Mouse (Mus musculus): Measurements from ENCODE around the gene Vps37b. TPM values are rescaled to one million over a fixed set of nuclear protein-coding genes. Genes with fewer than 3 reads are reported as not detected.

The Vps37b gene
- polyA plus RNA-seq, 1 experiment from 2014 or later: 42.5 TPM

DNA sequence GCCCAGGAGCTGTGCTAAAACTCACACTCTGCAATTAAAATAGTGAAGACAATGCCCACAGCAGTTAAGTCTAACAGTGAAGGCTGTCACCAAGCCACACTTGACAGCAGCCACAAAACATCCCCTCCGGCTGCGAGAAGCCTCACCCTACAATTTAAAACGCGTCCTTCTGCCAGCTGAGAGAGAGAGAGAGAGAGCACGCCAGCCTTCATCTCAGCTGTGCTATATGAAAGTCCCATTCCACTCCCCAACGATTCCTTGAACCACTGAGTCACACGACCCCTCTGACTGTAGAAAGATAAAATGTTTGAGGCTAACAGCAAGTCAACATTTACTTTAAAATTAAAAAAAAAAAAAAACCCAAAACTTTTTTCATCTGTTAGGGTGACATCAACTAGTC is 3.4 kb downstream of the Vps37b start:
- H3K36me3 ChIP-seq: peaks cover 7% of the 10 kb centered on the region; the same call in 1 of the 2 replicates
- no peaks in the 10 kb centered on the region for H3K9me3 ChIP-seq
- H3K27ac ChIP-seq: no peak overlapping the region
- no peak overlapping the region for H3K4me3 ChIP-seq
- H3K4me1 ChIP-seq: peaks cover 26% of the 10 kb centered on the region
- 77% methylated on average over 7 of the region's 7 CpGs for WGBS
- no peak for ATAC-seq (ENCODE audit: insufficient number of reproducible peaks, insufficient read depth, low FRiP score, low TSS enrichment)
- no peak overlapping the region for H3K9ac ChIP-seq
- no peaks in the 10 kb centered on the region for H3K27me3 ChIP-seq
- H3K4me2 ChIP-seq (replicated peaks): no peak overlapping the region

DNA sequence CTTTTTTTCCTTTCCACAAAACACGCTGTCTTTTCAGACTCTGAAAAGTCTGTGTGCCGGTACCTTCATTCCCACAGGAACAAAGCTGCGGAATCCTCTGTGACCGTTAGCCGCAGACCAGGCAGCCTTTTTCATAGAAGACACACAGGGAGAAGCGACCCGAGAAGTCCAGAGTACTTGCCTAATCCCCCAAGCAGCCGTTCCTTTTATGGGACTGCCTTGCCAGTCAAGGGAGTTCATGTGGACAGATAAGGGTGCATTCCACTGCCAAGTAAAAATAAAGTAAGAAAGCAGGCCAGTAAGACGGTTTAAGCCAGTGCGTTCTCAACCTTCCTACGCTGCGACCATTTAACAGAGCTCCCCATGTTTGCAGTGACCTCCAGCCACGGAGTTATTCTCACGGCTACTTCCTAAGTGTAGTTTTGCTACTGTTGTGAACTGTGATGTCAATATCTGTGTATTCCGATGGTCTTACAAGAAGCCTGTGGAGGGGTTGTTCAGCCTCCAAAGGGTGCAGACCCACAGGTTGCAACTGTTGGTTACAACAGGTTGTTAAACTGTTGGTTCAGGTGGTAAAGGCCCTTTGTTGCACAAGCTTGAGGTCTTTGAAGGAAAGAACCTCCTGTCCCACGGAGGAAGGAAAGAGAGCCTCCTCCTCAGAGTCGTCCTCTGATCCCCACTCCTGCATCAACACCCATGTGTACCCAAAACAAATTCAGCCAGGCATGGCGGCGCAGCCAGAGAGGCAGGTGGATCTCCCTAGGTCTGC is 4.2 kb downstream of the Vps37b start:
- 79% methylated on average over 19 of the region's 19 CpGs for whole genome bisulfite sequencing
- H3K9me3 ChIP-seq: no peaks in the 10 kb centered on the region
- H3K27ac ChIP-seq: no peak overlapping the region
- H3K27me3 ChIP-seq: no peaks in the 10 kb centered on the region
- H3K36me3 ChIP-seq: peaks cover 7% of the 10 kb centered on the region; the same call in 1 of the 2 replicates
- H3K4me2 ChIP-seq (replicated peaks): no peak overlapping the region
- H3K9ac ChIP-seq: no peak overlapping the region
- H3K4me1 ChIP-seq: peaks cover 26% of the 10 kb centered on the region
- no peak for ATAC-seq (ENCODE audit: insufficient number of reproducible peaks, insufficient read depth, low FRiP score, low TSS enrichment)
- no peak overlapping the region for H3K4me3 ChIP-seq

DNA sequence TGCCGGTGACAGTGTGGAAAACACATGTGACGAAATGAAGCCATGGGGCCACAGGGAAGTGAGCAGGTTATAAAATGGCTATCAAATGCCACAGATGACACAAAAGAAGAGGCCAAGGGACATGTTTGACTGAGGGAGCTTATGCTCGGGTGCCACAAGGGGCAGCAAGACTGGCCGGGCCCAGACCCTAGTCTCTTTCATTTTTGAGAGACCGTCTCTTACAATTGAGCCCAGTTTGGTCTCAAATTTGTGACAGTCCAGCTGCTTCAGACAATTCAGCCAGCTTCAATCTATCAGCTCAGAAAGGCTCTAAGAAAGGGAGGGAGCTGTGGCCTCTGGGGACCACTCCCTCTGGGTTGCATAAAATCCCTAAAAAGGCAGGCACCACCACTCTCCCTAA is 5.5 kb downstream of the Vps37b start:
- Histone ChIP-seq H3K4me1 (peaks cover 26% of the 10 kb centered on the region), H3K36me3 (peaks cover 10% of the 10 kb centered on the region; the same call in 1 of the 2 replicates), H3K27me3 (no peaks in the 10 kb centered on the region), H3K4me2 (replicated peaks) (no peak overlapping the region), H3K4me3 (no peak overlapping the region), H3K9ac (no peak overlapping the region), H3K27ac (no peak overlapping the region), H3K9me3 (no peaks in the 10 kb centered on the region)
- no peak for ATAC-seq (ENCODE audit: insufficient number of reproducible peaks, insufficient read depth, low FRiP score, low TSS enrichment)
- WGBS: 85% methylated on average over 5 of the region's 5 CpGs

DNA sequence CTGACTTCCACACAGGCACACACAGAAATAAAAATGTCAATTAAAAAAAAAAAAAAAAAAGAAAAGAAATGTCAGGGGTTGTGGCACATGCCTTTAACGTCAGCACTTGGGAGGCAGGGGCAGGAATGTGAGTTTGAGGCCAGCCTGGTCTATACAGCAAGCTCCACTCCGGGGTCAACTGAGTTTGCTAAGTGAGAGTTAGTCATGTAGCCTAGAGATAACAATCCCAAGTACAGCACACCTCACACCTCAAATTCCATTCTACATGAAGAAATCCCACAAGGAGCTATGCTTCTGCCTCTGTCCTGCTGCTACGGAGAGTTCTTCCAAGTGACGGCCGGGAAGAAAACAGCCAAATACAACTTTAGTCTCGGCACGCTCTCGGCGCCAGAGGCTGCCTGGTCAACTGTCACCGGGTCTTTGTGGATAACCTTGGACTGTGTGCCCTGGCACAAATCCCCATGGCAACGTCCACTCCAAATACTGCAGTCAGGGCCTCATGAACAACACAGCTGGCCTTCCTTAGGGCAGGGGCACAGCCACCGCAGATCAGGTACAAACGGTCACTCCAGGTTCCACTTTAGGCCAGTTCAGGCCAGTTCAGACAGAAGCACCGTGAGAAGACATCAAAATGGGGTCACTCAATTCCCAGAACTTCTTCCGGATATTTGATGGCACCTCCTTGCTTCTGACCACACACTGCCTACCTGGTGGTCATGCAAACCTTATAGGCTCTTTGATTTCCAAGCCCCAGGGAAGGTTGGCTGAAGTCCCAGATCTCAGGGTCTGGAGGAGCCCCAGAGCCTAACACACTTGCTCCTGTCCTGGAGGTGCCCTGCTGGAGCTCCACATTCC is 6.3 kb downstream of the Vps37b start:
- Histone ChIP-seq H3K4me1 (peaks cover 23% of the 10 kb centered on the region), H3K27ac (no peak overlapping the region), H3K4me3 (no peak overlapping the region), H3K9me3 (no peaks in the 10 kb centered on the region), H3K36me3 (peaks cover 11% of the 10 kb centered on the region; the same call in 1 of the 2 replicates), H3K27me3 (no peaks in the 10 kb centered on the region), H3K4me2 (replicated peaks) (no peak overlapping the region), H3K9ac (no peak overlapping the region)
- no peak for ATAC-seq (ENCODE audit: insufficient number of reproducible peaks, insufficient read depth, low FRiP score, low TSS enrichment)
- WGBS: 90% methylated on average over 15 of the region's 15 CpGs

DNA sequence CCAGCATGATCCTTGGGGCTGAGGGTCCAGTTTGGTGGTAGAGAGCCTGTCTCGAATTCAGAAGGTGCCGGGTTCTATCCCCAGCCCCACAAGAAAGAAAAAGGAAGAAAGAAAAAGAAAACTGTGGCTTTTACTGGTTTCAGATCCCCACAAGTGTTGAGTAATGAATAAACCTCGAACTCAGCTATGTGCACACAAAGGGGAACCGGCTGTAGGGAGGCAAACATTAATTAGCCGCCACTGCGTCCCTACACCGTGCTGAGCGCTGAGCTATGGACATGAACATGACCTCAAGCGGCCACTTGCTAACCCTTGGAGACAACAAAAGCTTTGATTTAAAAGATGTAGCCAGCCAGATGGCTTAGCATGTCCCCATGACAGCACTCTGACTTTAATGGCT is 6.9 kb downstream of the Vps37b start:
- no peaks in the 10 kb centered on the region for H3K27me3 ChIP-seq
- H3K4me3 ChIP-seq: no peak overlapping the region
- 66% methylated on average over 9 of the region's 9 CpGs for WGBS
- no peak overlapping the region for H3K9ac ChIP-seq
- H3K27ac ChIP-seq: no peak overlapping the region
- H3K4me2 ChIP-seq (replicated peaks): no peak overlapping the region
- H3K4me1 ChIP-seq: peaks cover 20% of the 10 kb centered on the region
- H3K9me3 ChIP-seq: no peaks in the 10 kb centered on the region
- no peak for ATAC-seq (ENCODE audit: insufficient number of reproducible peaks, insufficient read depth, low FRiP score, low TSS enrichment)
- H3K36me3 ChIP-seq: peaks cover 11% of the 10 kb centered on the region; the same call in 1 of the 2 replicates

DNA sequence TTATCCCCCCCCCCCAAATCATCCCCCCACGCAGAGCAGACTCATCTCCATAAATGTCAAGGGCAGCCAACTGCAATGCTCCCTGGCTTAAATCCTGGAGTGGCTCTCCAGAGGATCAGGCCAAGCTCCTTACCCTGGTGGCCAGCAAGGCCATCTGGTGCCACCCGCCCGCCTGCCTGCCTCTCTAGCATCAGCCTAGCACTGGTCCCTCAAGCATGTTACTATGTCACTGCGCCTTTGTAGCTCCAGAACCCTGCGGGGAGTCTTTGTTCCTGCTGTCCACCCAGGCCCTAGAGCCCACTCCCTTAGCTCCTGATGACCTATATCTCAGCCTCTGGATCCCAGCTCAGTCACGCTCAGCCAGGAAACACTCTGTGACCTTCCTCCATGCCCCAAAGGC is 7.4 kb downstream of the Vps37b start:
- no peak overlapping the region for H3K27ac ChIP-seq
- no peak overlapping the region for H3K4me2 ChIP-seq (replicated peaks)
- no peak overlapping the region for H3K4me3 ChIP-seq
- WGBS: 80% methylated on average over 6 of the region's 6 CpGs
- ATAC-seq (ENCODE audit: insufficient number of reproducible peaks, insufficient read depth, low FRiP score, low TSS enrichment): no peak
- peaks cover 11% of the 10 kb centered on the region; the same call in 1 of the 2 replicates for H3K36me3 ChIP-seq
- H3K9me3 ChIP-seq: no peaks in the 10 kb centered on the region
- peaks cover 20% of the 10 kb centered on the region for H3K4me1 ChIP-seq
- no peaks in the 10 kb centered on the region for H3K27me3 ChIP-seq
- no peak overlapping the region for H3K9ac ChIP-seq

DNA sequence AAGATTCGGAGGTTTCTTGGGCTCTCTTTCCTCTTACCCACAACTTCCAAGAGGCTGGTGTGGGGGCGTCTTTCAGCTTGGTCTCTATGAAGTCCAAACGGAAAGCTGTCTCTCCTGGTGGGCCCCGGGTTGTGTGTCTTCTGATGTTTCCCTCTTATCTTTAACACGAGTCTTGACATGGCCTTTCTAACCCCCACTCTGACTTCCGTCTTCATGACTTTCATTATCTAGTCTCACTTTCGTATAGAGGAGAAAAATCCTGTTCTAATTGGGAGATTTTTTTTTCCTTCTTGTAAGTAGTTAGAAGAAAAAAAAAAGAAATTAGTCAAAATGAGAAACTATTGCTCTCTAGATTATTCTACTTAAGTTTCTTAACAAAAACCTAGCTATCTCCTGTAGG is 9.7 kb downstream of the Vps37b start:
- H3K36me3 ChIP-seq: 0 out of 2 replicates have a peak, but pooled peaks cover 6% of the 10 kb centered on the region
- ATAC-seq (ENCODE audit: insufficient number of reproducible peaks, insufficient read depth, low FRiP score, low TSS enrichment): no peak
- H3K9ac ChIP-seq: no peak overlapping the region
- no peak overlapping the region for H3K4me2 ChIP-seq (replicated peaks)
- no peaks in the 10 kb centered on the region for H3K27me3 ChIP-seq
- H3K27ac ChIP-seq: no peak overlapping the region
- H3K4me3 ChIP-seq: no peak overlapping the region
- no peaks in the 10 kb centered on the region for H3K9me3 ChIP-seq
- H3K4me1 ChIP-seq: peaks cover 12% of the 10 kb centered on the region
- 81% methylated on average over 7 of the region's 7 CpGs for WGBS

DNA sequence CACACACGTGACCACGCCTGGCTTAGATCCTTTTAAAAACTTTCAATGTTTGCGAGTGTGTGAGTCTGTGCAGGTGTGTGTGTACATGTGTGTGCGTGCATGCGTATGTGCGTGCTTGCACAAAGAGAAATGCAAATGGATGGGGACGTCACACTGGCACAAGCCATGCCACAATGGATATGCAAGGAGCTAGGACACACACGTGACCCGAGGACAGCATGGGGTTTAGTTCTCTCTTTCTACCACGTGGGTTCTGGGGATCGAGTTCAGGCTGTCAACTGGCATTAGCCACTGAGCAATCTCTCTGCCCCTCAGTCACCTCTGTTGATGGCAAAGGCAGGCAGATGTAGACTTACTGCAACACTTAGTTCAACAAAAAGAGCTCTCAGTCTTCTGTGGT is 10.4 kb downstream of the Vps37b start:
- Histone ChIP-seq H3K27me3 (no peaks in the 10 kb centered on the region), H3K4me3 (no peak overlapping the region), H3K4me2 (replicated peaks) (no peak overlapping the region), H3K4me1 (peaks cover 13% of the 10 kb centered on the region), H3K9me3 (no peaks in the 10 kb centered on the region), H3K36me3 (0 out of 2 replicates have a peak, but pooled peaks cover 4% of the 10 kb centered on the region), H3K9ac (no peak overlapping the region), H3K27ac (no peak overlapping the region)
- WGBS: 85% methylated on average over 11 of the region's 11 CpGs
- no peak for ATAC-seq (ENCODE audit: insufficient number of reproducible peaks, insufficient read depth, low FRiP score, low TSS enrichment)

DNA sequence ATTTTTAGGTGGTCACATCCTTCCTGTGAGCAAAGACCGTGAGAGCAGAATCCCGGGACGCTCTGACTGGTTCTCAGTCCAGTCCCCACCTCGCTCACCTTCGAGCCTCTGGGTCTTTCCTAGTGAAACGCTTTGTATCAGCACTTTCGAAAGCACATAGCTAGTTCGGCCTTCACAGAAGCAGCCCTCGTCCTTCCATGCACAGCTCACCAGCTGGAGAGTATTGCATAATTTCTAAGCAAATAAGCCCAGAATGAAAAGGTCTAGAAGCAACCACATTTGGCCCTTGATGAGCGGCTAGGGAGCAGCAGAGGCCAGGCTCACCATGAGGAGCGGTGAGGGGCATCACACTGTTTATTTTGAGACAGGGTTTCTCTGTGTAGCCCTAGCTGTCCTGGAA is 10.9 kb downstream of the Vps37b start:
- no peak for ATAC-seq (ENCODE audit: insufficient number of reproducible peaks, insufficient read depth, low FRiP score, low TSS enrichment)
- H3K9ac ChIP-seq: no peak overlapping the region
- peaks cover 15% of the 10 kb centered on the region for H3K4me1 ChIP-seq
- no peaks in the 10 kb centered on the region for H3K27me3 ChIP-seq
- H3K4me2 ChIP-seq (replicated peaks): no peak overlapping the region
- H3K27ac ChIP-seq: no peak overlapping the region
- 0 out of 2 replicates have a peak, but pooled peaks cover 4% of the 10 kb centered on the region for H3K36me3 ChIP-seq
- WGBS: 92% methylated on average over 11 of the region's 11 CpGs
- H3K4me3 ChIP-seq: no peak overlapping the region
- H3K9me3 ChIP-seq: no peaks in the 10 kb centered on the region

DNA sequence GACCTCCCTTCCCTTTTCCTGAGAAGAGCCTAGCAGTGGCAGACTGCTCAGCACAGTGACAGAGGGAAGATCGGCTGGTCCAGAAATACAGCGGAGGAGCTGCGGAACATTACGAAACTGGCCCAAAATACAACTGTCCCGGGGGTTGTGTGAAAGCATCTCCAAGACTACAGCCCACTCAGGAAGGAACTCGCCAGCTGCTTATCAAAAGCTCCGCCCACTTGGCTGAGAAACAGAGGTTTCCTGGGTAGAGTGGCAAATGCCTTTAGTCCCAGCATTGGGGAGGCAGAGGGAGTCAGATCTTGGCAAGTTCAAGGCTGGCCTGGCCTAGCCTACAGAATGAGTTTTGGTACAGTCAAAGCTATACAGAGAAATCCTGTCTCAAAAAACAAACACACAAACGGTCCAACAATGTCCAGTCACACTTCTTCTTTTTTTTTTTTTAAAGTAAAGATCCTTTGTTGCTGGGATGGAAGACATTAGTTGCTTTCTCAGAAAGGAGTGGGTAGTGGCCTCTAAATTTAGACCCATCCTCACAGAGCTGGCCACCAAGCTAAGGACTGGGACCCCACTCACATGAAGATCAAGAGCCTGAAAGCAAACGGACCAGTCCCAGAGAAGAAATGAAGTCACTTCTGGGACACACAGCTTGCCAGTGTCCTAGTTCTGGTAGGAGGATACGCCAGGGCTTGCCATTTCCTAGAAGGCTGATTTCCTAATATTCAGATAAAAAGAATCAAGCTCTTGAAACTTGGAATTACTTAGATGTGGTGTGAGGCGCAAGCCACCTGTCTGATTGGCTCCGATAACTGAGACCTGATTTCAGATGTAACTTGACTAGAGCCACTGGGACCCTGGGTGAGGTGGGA is 12.5 kb downstream of the Vps37b start:
- Histone ChIP-seq H3K4me2 (replicated peaks) (no peak overlapping the region), H3K36me3 (0 out of 2 replicates have a peak, but pooled peaks cover 4% of the 10 kb centered on the region), H3K9ac (no peak overlapping the region), H3K27me3 (no peaks in the 10 kb centered on the region), H3K4me1 (peaks cover 21% of the 10 kb centered on the region), H3K9me3 (no peaks in the 10 kb centered on the region), H3K27ac (no peak overlapping the region), H3K4me3 (no peak overlapping the region)
- WGBS: 73% methylated on average over 12 of the region's 12 CpGs
- ATAC-seq (ENCODE audit: insufficient number of reproducible peaks, insufficient read depth, low FRiP score, low TSS enrichment): no peak

DNA sequence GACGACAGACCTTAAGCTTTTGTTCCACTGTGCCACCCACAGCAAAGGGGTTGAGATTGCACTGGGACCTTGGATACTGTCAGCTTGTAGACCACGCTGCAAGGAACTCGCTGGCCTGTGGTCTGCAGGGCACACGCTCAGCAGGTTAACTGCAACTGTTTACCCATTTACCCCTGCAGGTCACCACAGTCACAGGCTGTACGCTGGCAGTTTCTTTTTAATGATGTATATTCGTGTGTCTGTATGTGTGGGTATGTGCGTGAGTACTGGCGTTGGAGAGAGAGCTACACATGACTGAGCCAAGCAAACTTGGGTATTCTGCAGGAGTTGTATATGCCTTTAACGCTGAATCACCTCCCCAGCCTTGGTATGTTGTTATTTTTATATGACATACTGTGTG is 13.4 kb downstream of the Vps37b start:
- 87% methylated on average over 9 of the region's 9 CpGs for WGBS
- no peak overlapping the region for H3K4me2 ChIP-seq (replicated peaks)
- no peak overlapping the region for H3K27ac ChIP-seq
- no peaks in the 10 kb centered on the region for H3K9me3 ChIP-seq
- ATAC-seq (ENCODE audit: insufficient number of reproducible peaks, insufficient read depth, low FRiP score, low TSS enrichment): no peak
- no peaks in the 10 kb centered on the region for H3K27me3 ChIP-seq
- H3K36me3 ChIP-seq: 0 out of 2 replicates have a peak, but pooled peaks cover 4% of the 10 kb centered on the region
- H3K4me1 ChIP-seq: peaks cover 30% of the 10 kb centered on the region
- no peak overlapping the region for H3K4me3 ChIP-seq
- no peak overlapping the region for H3K9ac ChIP-seq

Data from embryonic facial prominence, embryonic 12.5 days (tissue).